In genomic region chr15:66353825-66354452, GRCm38 (mm10) we compare ENCODE assay signal across 7 mouse cellular contexts.
A peak's percentile ranks its signal among the peaks of the same experiment; 100 is the strongest.
DNase-seq lines count a peak whose midpoint lies in the region; ATAC-seq lines count a peak whose summit lies in the region.

No protein-coding gene starts in this region.

- no peaks in the 10 kb centered on the region for H3K36me3 ChIP-seq in midbrain, embryonic 13.5 days
- no peaks in the 10 kb centered on the region for H3K36me3 ChIP-seq in midbrain, embryonic 10.5 days
- no peaks in the 10 kb centered on the region for H3K36me3 ChIP-seq in heart, embryonic 13.5 days
- H3K36me3 ChIP-seq in liver, embryonic 11.5 days (ENCODE audit: control insufficient read depth, insufficient read depth, low read length): no peaks in the 10 kb centered on the region

- H3K27me3 ChIP-seq in midbrain, embryonic 13.5 days: no peaks in the 10 kb centered on the region
- H3K27me3 ChIP-seq in midbrain, embryonic 10.5 days (ENCODE audit: low read depth, poor library complexity, severe bottlenecking): no peaks in the 10 kb centered on the region
- no peaks in the 10 kb centered on the region for H3K27me3 ChIP-seq in heart, embryonic 13.5 days (replicated peaks)
- H3K27me3 ChIP-seq in liver, embryonic 11.5 days (replicated peaks; ENCODE audit: control insufficient read depth, insufficient read depth, low read length): no peaks in the 10 kb centered on the region

- no peak for DNase-seq in midbrain, embryonic 10.5 days (ENCODE audit: low spot score)
- DNase-seq in cerebellum, adult 8-10 months: peak; percentile 38
- peak; percentile 79 to 90 for DNase-seq in left cerebral cortex, postnatal 10 days (ENCODE audit: extremely low spot score in 1 of 2, low spot score in 2 of 2)
- DNase-seq in B cell, adult 2 months: no peak
- DNase-seq in liver, embryonic 11.5 days (ENCODE audit: low spot score): no peak

- intact Hi-C loops in left cerebral cortex, postnatal 10 days (cut with DNase I): no loop called here

- no peaks in the 10 kb centered on the region for H3K9me3 ChIP-seq in midbrain, embryonic 13.5 days
- H3K9me3 ChIP-seq in midbrain, embryonic 10.5 days (replicated peaks): no peaks in the 10 kb centered on the region
- no peaks in the 10 kb centered on the region for H3K9me3 ChIP-seq in heart, embryonic 13.5 days
- H3K9me3 ChIP-seq in liver, embryonic 11.5 days (ENCODE audit: control insufficient read depth, low read length): no peaks in the 10 kb centered on the region

- H3K4me1 ChIP-seq in midbrain, embryonic 13.5 days (replicated peaks): no peaks in the 10 kb centered on the region
- H3K4me1 ChIP-seq in midbrain, embryonic 10.5 days: no peaks in the 10 kb centered on the region
- H3K4me1 ChIP-seq in heart, embryonic 13.5 days: peaks cover 7% of the 10 kb centered on the region
- H3K4me1 ChIP-seq in liver, embryonic 11.5 days (replicated peaks; ENCODE audit: control insufficient read depth, insufficient read depth, low read length): no peaks in the 10 kb centered on the region

- no peak overlapping the region for H3K9ac ChIP-seq in midbrain, embryonic 13.5 days (replicated peaks)
- no peak overlapping the region for H3K9ac ChIP-seq in heart, embryonic 13.5 days
- no peak overlapping the region for H3K9ac ChIP-seq in liver, embryonic 11.5 days (ENCODE audit: low read depth, low read length)

- peak; percentile 67; the same call in 1 of the 2 replicates for ATAC-seq in midbrain, embryonic 13.5 days
- ATAC-seq in heart, embryonic 13.5 days (ENCODE audit: extremely low read depth, insufficient number of reproducible peaks, low FRiP score, low TSS enrichment): no peak
- no peak for ATAC-seq in liver, embryonic 11.5 days (replicated peaks; ENCODE audit: low FRiP score)

- 75% methylated on average over 3 of the region's 3 CpGs for WGBS in midbrain, embryonic 13.5 days
- WGBS in midbrain, embryonic 10.5 days: 89% methylated on average over 3 of the region's 3 CpGs
- WGBS in heart, embryonic 13.5 days: 54% methylated on average over 3 of the region's 3 CpGs
- 81% methylated on average over 3 of the region's 3 CpGs for WGBS in liver, embryonic 11.5 days

- no peak overlapping the region for H3K4me3 ChIP-seq in midbrain, embryonic 13.5 days (replicated peaks)
- no peak overlapping the region for H3K4me3 ChIP-seq in midbrain, embryonic 10.5 days
- no peak overlapping the region for H3K4me3 ChIP-seq in heart, embryonic 13.5 days
- no peak overlapping the region for H3K4me3 ChIP-seq in liver, embryonic 11.5 days (ENCODE audit: low read depth, low read length)

- H3K4me2 ChIP-seq in midbrain, embryonic 13.5 days (replicated peaks): no peak overlapping the region
- no peak overlapping the region for H3K4me2 ChIP-seq in heart, embryonic 13.5 days
- H3K4me2 ChIP-seq in liver, embryonic 11.5 days: no peak overlapping the region

- no peak overlapping the region for H3K27ac ChIP-seq in midbrain, embryonic 13.5 days
- H3K27ac ChIP-seq in midbrain, embryonic 10.5 days (replicated peaks): no peak overlapping the region
- H3K27ac ChIP-seq in heart, embryonic 13.5 days (replicated peaks): 0 out of 2 replicates have a peak overlapping the region, but pooled peaks have one; percentile 5
- no peak overlapping the region for H3K27ac ChIP-seq in liver, embryonic 11.5 days (ENCODE audit: low read depth, low read length)

Comparison
In these comparisons a context has a peak if more than half of its experiments do, and no peak if none do; other contexts are left out.
1. DNase-seq: peak in cerebellum, adult 8-10 months (single experiment) and left cerebral cortex, postnatal 10 days (2 of 2); none in midbrain, embryonic 10.5 days (single experiment), B cell, adult 2 months (0 of 2) and liver, embryonic 11.5 days (single experiment).